Mouse (Mus musculus): ENCODE results near the gene Rbm45. TPM values are rescaled to one million over a fixed set of nuclear protein-coding genes. Genes with fewer than 3 reads are reported as not detected.

Gene Rbm45
- total RNA-seq (2014; fragmentation: Nextera tagmentation): 21.0 and 27.1 TPM in 2 replicates
- 48.6 and 52.0 TPM in 2 replicates for total RNA-seq (2017)

GRCm38 (mm10) chr2:76369821-76370655, at the start of gene Rbm45:
Gene Rbm45 (plus strand): TSS chr2:76369984.
- peak; percentile 80 for ATAC-seq (replicated peaks; ENCODE audit: low FRiP score, low TSS enrichment, poor library complexity, severe bottlenecking)

- peak; percentile 63 for ATAC-seq (replicated peaks; ENCODE audit: low FRiP score, low TSS enrichment, poor library complexity, severe bottlenecking)
Observed at GRCm38 (mm10) chr2:76320336-76320735, 49.4 kb upstream of the Rbm45 start.

- no peak for ATAC-seq (replicated peaks; ENCODE audit: low FRiP score, low TSS enrichment, poor library complexity, severe bottlenecking)
Observed at GRCm38 (mm10) chr2:76323185-76323875, 46.5 kb upstream of the Rbm45 start.

- ATAC-seq (replicated peaks; ENCODE audit: low FRiP score, low TSS enrichment, poor library complexity, severe bottlenecking): no peak
Observed at GRCm38 (mm10) chr2:76324463-76324862, 45.3 kb upstream of the Rbm45 start.

- ATAC-seq (replicated peaks; ENCODE audit: low FRiP score, low TSS enrichment, poor library complexity, severe bottlenecking): no peak
Observed at GRCm38 (mm10) chr2:76326161-76326560, 43.6 kb upstream of the Rbm45 start.

- ATAC-seq (replicated peaks; ENCODE audit: low FRiP score, low TSS enrichment, poor library complexity, severe bottlenecking): no peak
Observed at GRCm38 (mm10) chr2:76330081-76330480, 39.7 kb upstream of the Rbm45 start.

- no peak; the same call in 1 of the 2 replicates for ATAC-seq (replicated peaks; ENCODE audit: low FRiP score, low TSS enrichment, poor library complexity, severe bottlenecking)
Observed at GRCm38 (mm10) chr2:76332161-76332805, 37.5 kb upstream of the Rbm45 start.

- no peak for ATAC-seq (replicated peaks; ENCODE audit: low FRiP score, low TSS enrichment, poor library complexity, severe bottlenecking)
Observed at GRCm38 (mm10) chr2:76334596-76334995, 35.2 kb upstream of the Rbm45 start.

GRCm38 (mm10) chr2:76338215-76339156, 31.3 kb upstream of the Rbm45 start, which contains the start of gene Pde11a:
Gene Pde11a (minus strand): TSS chr2:76338774.
- ATAC-seq (replicated peaks; ENCODE audit: low FRiP score, low TSS enrichment, poor library complexity, severe bottlenecking): peak; percentile 47; the same call in 1 of the 2 replicates

GRCm38 (mm10) chr2:76342146-76342545, 27.6 kb upstream of the Rbm45 start:
- no peak for ATAC-seq (replicated peaks; ENCODE audit: low FRiP score, low TSS enrichment, poor library complexity, severe bottlenecking)

- no peak for ATAC-seq (replicated peaks; ENCODE audit: low FRiP score, low TSS enrichment, poor library complexity, severe bottlenecking)
Observed at GRCm38 (mm10) chr2:76347839-76348238, 21.9 kb upstream of the Rbm45 start.

GRCm38 (mm10) chr2:76360226-76360625, 9.6 kb upstream of the Rbm45 start, which contains the start of gene Cyct:
Gene Cyct (minus strand): TSS chr2:76360450.
- ATAC-seq (replicated peaks; ENCODE audit: low FRiP score, low TSS enrichment, poor library complexity, severe bottlenecking): no peak

GRCm38 (mm10) chr2:76362111-76362510, 7.7 kb upstream of the Rbm45 start:
- ATAC-seq (replicated peaks; ENCODE audit: low FRiP score, low TSS enrichment, poor library complexity, severe bottlenecking): no peak

GRCm38 (mm10) chr2:76365811-76366210, 4.0 kb upstream of the Rbm45 start:
- ATAC-seq (replicated peaks; ENCODE audit: low FRiP score, low TSS enrichment, poor library complexity, severe bottlenecking): no peak

- ATAC-seq (replicated peaks; ENCODE audit: low FRiP score, low TSS enrichment, poor library complexity, severe bottlenecking): peak; percentile 57; the same call in 1 of the 2 replicates
Observed at GRCm38 (mm10) chr2:76367188-76367922, 2.4 kb upstream of the Rbm45 start.

- ATAC-seq (replicated peaks; ENCODE audit: low FRiP score, low TSS enrichment, poor library complexity, severe bottlenecking): no peak
Observed at GRCm38 (mm10) chr2:76368861-76369660, 723 bp upstream of the Rbm45 start.

GRCm38 (mm10) chr2:76370656-76370922, 805 bp downstream of the Rbm45 start:
- no peak for ATAC-seq (replicated peaks; ENCODE audit: low FRiP score, low TSS enrichment, poor library complexity, severe bottlenecking)

- peak; percentile 85 for ATAC-seq (replicated peaks; ENCODE audit: low FRiP score, low TSS enrichment, poor library complexity, severe bottlenecking)
Observed at GRCm38 (mm10) chr2:76372244-76372643, 2.5 kb downstream of the Rbm45 start.

All from megakaryocyte-erythroid progenitor cell, adult 5-6 weeks (primary cell).